Mouse (Mus musculus): ENCODE results near the gene Scgb1c1. TPM values are rescaled to one million over a fixed set of nuclear protein-coding genes. Genes with fewer than 3 reads are reported as not detected.
"Not testable (repeated sequence)": the region's sequence is repeated elsewhere in the genome, so short reads cannot be mapped to it uniquely, and the experiment has no call there.

Scgb1c1 gene
- total and polyA plus RNA-seq, 3 experiments: not detected

GRCm38 (mm10) chr7:140882469-140882803 is 37.1 kb downstream of the Scgb1c1 start:
- Histone ChIP-seq H3K27ac (ENCODE audit: insufficient read depth, low read depth) (peak overlapping the region; percentile 9), H3K36me3 (replicated peaks in 1 of 2; ENCODE audit: control insufficient read depth in 1 of 2, insufficient read depth in 1 of 2, low read length in 1 of 2) (peaks cover 14 to 48% of the 10 kb centered on the region in 2 experiments), H3K9ac (ENCODE audit: insufficient read depth, low read depth) (peak overlapping the region; percentile 93), H3K9me3 (replicated peaks; ENCODE audit: low read length) (no peaks in the 10 kb centered on the region), H3K4me2 (ENCODE audit: insufficient read depth, low read depth, poor library complexity, severe bottlenecking) (no peak overlapping the region; the same call in 1 of the 2 replicates), H3K79me2 (replicated peaks; ENCODE audit: control insufficient read depth, extremely low read depth, insufficient read depth, poor library complexity, severe bottlenecking) (peaks cover 29% of the 10 kb centered on the region), H3K4me3 (replicated peaks in 1 of 3; ENCODE audit: low read depth in 2 of 3, low read length in 2 of 3, poor library complexity in 1 of 3) (peak overlapping the region; percentile 88 to 91 (median 91)), H3K27me3 (replicated peaks) (no peaks in the 10 kb centered on the region), H3K4me1 (ENCODE audit: control insufficient read depth in 1 of 2, insufficient read depth in 2 of 2) (peaks cover 14 to 44% of the 10 kb centered on the region in 2 experiments)
- no peak for DNase-seq (ENCODE audit: extremely low read depth)
- dilution Hi-C loops (cut with MboI; ENCODE audit: extremely low pct_ligation_motif_present, extremely low pct_unique_long_range_greater_than_20kb, low sequenced_read_pairs) (no loop called here), in situ Hi-C loops (cut with MboI; ENCODE audit: low pct_ligation_motif_present, low pct_unique_long_range_greater_than_20kb, low sequenced_read_pairs) (no loop called here)
- TF ChIP-seq POLR2AphosphoS2 (IDR thresholded peaks at IDR 0.05; ENCODE audit: low read depth, low read length): no peak
- no peak for TF ChIP-seq EP300 (IDR thresholded peaks at IDR 0.05; ENCODE audit: low read length)
- TF ChIP-seq ELF1 (IDR thresholded peaks at IDR 0.05; ENCODE audit: low read depth, low read length): no peak
- no peak for TF ChIP-seq E2F4 (IDR thresholded peaks at IDR 0.05; ENCODE audit: insufficient replicate concordance, low read depth, low read length)
- TF ChIP-seq MAZ (IDR thresholded peaks at IDR 0.05; ENCODE audit: low read depth, low read length): no peak
- no peak for TF ChIP-seq TBP (conservative IDR thresholded peaks at IDR 0.05; ENCODE audit: low read depth, low read length)
- TF ChIP-seq MAX (IDR thresholded peaks at IDR 0.05; ENCODE audit: low read length): 0 out of 2 replicates have a peak, but pooled peaks have one; percentile 7
- no peak for TF ChIP-seq JUN (IDR thresholded peaks at IDR 0.05; ENCODE audit: insufficient read depth, low read depth, low read length)
- no peak for TF ChIP-seq NRF1 (IDR thresholded peaks at IDR 0.05; ENCODE audit: low read depth, low read length)
- no peak for TF ChIP-seq MAFK (IDR thresholded peaks at IDR 0.05; ENCODE audit: insufficient replicate concordance, low read length)
- TF ChIP-seq ZKSCAN1 (IDR thresholded peaks at IDR 0.05; ENCODE audit: borderline replicate concordance, low read depth, low read length): no peak
- TF ChIP-seq PAX5 (IDR thresholded peaks at IDR 0.05; ENCODE audit: low read length): no peak
- TF ChIP-seq RAD21 (IDR thresholded peaks at IDR 0.05; ENCODE audit: low read depth, low read length): no peak
- TF ChIP-seq POLR2A (IDR thresholded peaks at IDR 0.05; ENCODE audit: low read depth, low read length): no peak
- TF ChIP-seq ZMIZ1 (IDR thresholded peaks at IDR 0.05; ENCODE audit: low read depth, low read length): 0 out of 2 replicates have a peak, but pooled peaks have one; percentile 63
- no peak for TF ChIP-seq BHLHE40 (IDR thresholded peaks at IDR 0.05; ENCODE audit: low read depth, low read length)
- TF ChIP-seq HCFC1 (IDR thresholded peaks at IDR 0.05; ENCODE audit: low read depth, low read length): no peak
- TF ChIP-seq SMC3 (IDR thresholded peaks at IDR 0.05; ENCODE audit: low read depth, low read length): no peak
- TF ChIP-seq ZNF384 (IDR thresholded peaks at IDR 0.05; ENCODE audit: low read depth, low read length): no peak
- 0 out of 2 replicates have a peak, but pooled peaks have one; percentile 23 for TF ChIP-seq MEF2A (IDR thresholded peaks at IDR 0.05; ENCODE audit: borderline replicate concordance, low read depth, low read length)
- TF ChIP-seq CHD2 (IDR thresholded peaks at IDR 0.05; ENCODE audit: low read length): no peak

GRCm38 (mm10) chr7:140890636-140891035 is 45.3 kb downstream of the Scgb1c1 start:
- dilution Hi-C loops (cut with MboI; ENCODE audit: extremely low pct_ligation_motif_present, extremely low pct_unique_long_range_greater_than_20kb, low sequenced_read_pairs); H3K4me2 ChIP-seq (ENCODE audit: insufficient read depth, low read depth, poor library complexity, severe bottlenecking); H3K4me1 ChIP-seq (ENCODE audit: control insufficient read depth in 1 of 2, insufficient read depth in 2 of 2); in situ Hi-C loops (cut with MboI; ENCODE audit: low pct_ligation_motif_present, low pct_unique_long_range_greater_than_20kb, low sequenced_read_pairs); H3K9ac ChIP-seq (ENCODE audit: insufficient read depth, low read depth); H3K79me2 ChIP-seq (replicated peaks; ENCODE audit: control insufficient read depth, extremely low read depth, insufficient read depth, poor library complexity, severe bottlenecking); H3K4me3 ChIP-seq (replicated peaks in 1 of 3; ENCODE audit: low read depth in 2 of 3, low read length in 2 of 3, poor library complexity in 1 of 3); H3K27ac ChIP-seq (ENCODE audit: insufficient read depth, low read depth); H3K27me3 ChIP-seq (replicated peaks); H3K9me3 ChIP-seq (replicated peaks; ENCODE audit: low read length); DNase-seq (ENCODE audit: extremely low read depth): not testable (repeated sequence)
- peaks cover 69 to 79% of the 10 kb centered on the region in 2 experiments for H3K36me3 ChIP-seq (replicated peaks in 1 of 2; ENCODE audit: control insufficient read depth in 1 of 2, insufficient read depth in 1 of 2, low read length in 1 of 2)
